Mouse (Mus musculus): ENCODE data around the gene Atp6v1f. TPM values are rescaled to one million over a fixed set of nuclear protein-coding genes. Genes with fewer than 3 reads are reported as not detected.

The Atp6v1f gene
- polyA plus RNA-seq, 1 experiment, result 242 TPM

GRCm38 (mm10) chr6:29428171-29428570 lies 39.3 kb upstream of the Atp6v1f start:
- Histone ChIP-seq H3ac (ENCODE audit: control insufficient read depth, insufficient read length) (no peak overlapping the region), H3K4me2 (ENCODE audit: low read depth) (no peak overlapping the region), H3K4me3 (no peak overlapping the region), H3K27me3 (ENCODE audit: control insufficient read depth, insufficient read depth, insufficient read length) (no peaks in the 10 kb centered on the region), H3K36me3 (ENCODE audit: control insufficient read depth, insufficient read depth) (no peaks in the 10 kb centered on the region), H3K79me2 (ENCODE audit: control insufficient read depth, insufficient read depth) (peaks cover under 1% of the 10 kb centered on the region)
- TF ChIP-seq MYOG (IDR thresholded peaks at IDR 0.05; ENCODE audit: control insufficient read depth in 1 of 3, insufficient read depth in 1 of 3, insufficient read length in 2 of 3, low read depth in 2 of 3) (no peak), SRF (IDR thresholded peaks at IDR 0.05; ENCODE audit: control insufficient read depth, insufficient read length, low read depth) (no peak), MAX (IDR thresholded peaks at IDR 0.05; ENCODE audit: low read depth) (no peak), E2F4 (IDR thresholded peaks at IDR 0.05; ENCODE audit: insufficient read depth) (no peak), MYOD1 (IDR thresholded peaks at IDR 0.05; ENCODE audit: control insufficient read depth in 1 of 3, insufficient read length in 2 of 3, low read depth in 2 of 3) (no peak), USF1 (IDR thresholded peaks at IDR 0.05; ENCODE audit: low read depth) (no peak), POLR2A (IDR thresholded peaks at IDR 0.05; ENCODE audit: insufficient read length, low read depth) (no peak), REST (IDR thresholded peaks at IDR 0.05; ENCODE audit: insufficient read depth, insufficient read length) (no peak), CEBPB (IDR thresholded peaks at IDR 0.05; ENCODE audit: insufficient read depth, poor library complexity, severe bottlenecking) (no peak), POLR2AphosphoS2 (IDR thresholded peaks at IDR 0.05; ENCODE audit: insufficient read length, low read depth) (no peak), TCF12 (IDR thresholded peaks at IDR 0.05; ENCODE audit: insufficient read depth, poor library complexity, severe bottlenecking) (no peak), TCF3 (IDR thresholded peaks at IDR 0.05; ENCODE audit: insufficient read length, low read depth) (no peak)

GRCm38 (mm10) chr6:29430681-29431420 lies 36.7 kb upstream of the Atp6v1f start:
- Histone ChIP-seq H3K79me2 (ENCODE audit: control insufficient read depth, insufficient read depth) (peaks cover 25% of the 10 kb centered on the region), H3K4me3 (peak overlapping the region; percentile 100), H3ac (ENCODE audit: control insufficient read depth, insufficient read length) (no peak overlapping the region), H3K36me3 (ENCODE audit: control insufficient read depth, insufficient read depth) (no peaks in the 10 kb centered on the region), H3K27me3 (ENCODE audit: control insufficient read depth, insufficient read depth, insufficient read length) (no peaks in the 10 kb centered on the region), H3K4me2 (ENCODE audit: low read depth) (peak overlapping the region; percentile 86)
- TF ChIP-seq MYOD1 (IDR thresholded peaks at IDR 0.05; ENCODE audit: control insufficient read depth in 1 of 3, insufficient read length in 2 of 3, low read depth in 2 of 3) (peak in 1 of 3 experiments; percentile 25), SRF (IDR thresholded peaks at IDR 0.05; ENCODE audit: control insufficient read depth, insufficient read length, low read depth) (no peak), POLR2A (IDR thresholded peaks at IDR 0.05; ENCODE audit: insufficient read length, low read depth) (no peak), CEBPB (IDR thresholded peaks at IDR 0.05; ENCODE audit: insufficient read depth, poor library complexity, severe bottlenecking) (peak; percentile 87; the same call in 1 of the 2 replicates), REST (IDR thresholded peaks at IDR 0.05; ENCODE audit: insufficient read depth, insufficient read length) (no peak), MYOG (IDR thresholded peaks at IDR 0.05; ENCODE audit: control insufficient read depth in 1 of 3, insufficient read depth in 1 of 3, insufficient read length in 2 of 3, low read depth in 2 of 3) (peak; percentile 16 to 78 (median 36)), E2F4 (IDR thresholded peaks at IDR 0.05; ENCODE audit: insufficient read depth) (peak; percentile 7), POLR2AphosphoS2 (IDR thresholded peaks at IDR 0.05; ENCODE audit: insufficient read length, low read depth) (peak; percentile 59), MAX (IDR thresholded peaks at IDR 0.05; ENCODE audit: low read depth) (no peak), USF1 (IDR thresholded peaks at IDR 0.05; ENCODE audit: low read depth) (no peak), TCF3 (IDR thresholded peaks at IDR 0.05; ENCODE audit: insufficient read length, low read depth) (no peak), TCF12 (IDR thresholded peaks at IDR 0.05; ENCODE audit: insufficient read depth, poor library complexity, severe bottlenecking) (no peak)

- no peak overlapping the region for H3ac ChIP-seq (ENCODE audit: control insufficient read depth, insufficient read length)
- H3K4me2 ChIP-seq (ENCODE audit: low read depth), result peak overlapping the region; percentile 86
- no peaks in the 10 kb centered on the region for H3K36me3 ChIP-seq (ENCODE audit: control insufficient read depth, insufficient read depth)
- TF ChIP-seq POLR2A (IDR thresholded peaks at IDR 0.05; ENCODE audit: insufficient read length, low read depth) (peak; percentile 19), E2F4 (IDR thresholded peaks at IDR 0.05; ENCODE audit: insufficient read depth) (no peak)
- peak overlapping the region; percentile 100 for H3K4me3 ChIP-seq
- peaks cover 27% of the 10 kb centered on the region for H3K79me2 ChIP-seq (ENCODE audit: control insufficient read depth, insufficient read depth)
- no peaks in the 10 kb centered on the region for H3K27me3 ChIP-seq (ENCODE audit: control insufficient read depth, insufficient read depth, insufficient read length)
Measured at GRCm38 (mm10) chr6:29431473-29431872, 36.0 kb upstream of the Atp6v1f start.

GRCm38 (mm10) chr6:29432156-29432555 lies 35.4 kb upstream of the Atp6v1f start:
- peaks cover 5% of the 10 kb centered on the region for H3K36me3 ChIP-seq (ENCODE audit: control insufficient read depth, insufficient read depth)
- H3K4me3 ChIP-seq, result peak overlapping the region; percentile 100
- H3K79me2 ChIP-seq (ENCODE audit: control insufficient read depth, insufficient read depth), result peaks cover 34% of the 10 kb centered on the region
- peak overlapping the region; percentile 86 for H3K4me2 ChIP-seq (ENCODE audit: low read depth)
- TF ChIP-seq REST (IDR thresholded peaks at IDR 0.05; ENCODE audit: insufficient read depth, insufficient read length) (no peak), USF1 (IDR thresholded peaks at IDR 0.05; ENCODE audit: low read depth) (no peak), MAX (IDR thresholded peaks at IDR 0.05; ENCODE audit: low read depth) (no peak), MYOD1 (IDR thresholded peaks at IDR 0.05; ENCODE audit: control insufficient read depth in 1 of 3, insufficient read length in 2 of 3, low read depth in 2 of 3) (no peak), TCF12 (IDR thresholded peaks at IDR 0.05; ENCODE audit: insufficient read depth, poor library complexity, severe bottlenecking) (no peak), SRF (IDR thresholded peaks at IDR 0.05; ENCODE audit: control insufficient read depth, insufficient read length, low read depth) (no peak), POLR2A (IDR thresholded peaks at IDR 0.05; ENCODE audit: insufficient read length, low read depth) (no peak), TCF3 (IDR thresholded peaks at IDR 0.05; ENCODE audit: insufficient read length, low read depth) (no peak), MYOG (IDR thresholded peaks at IDR 0.05; ENCODE audit: control insufficient read depth in 1 of 3, insufficient read depth in 1 of 3, insufficient read length in 2 of 3, low read depth in 2 of 3) (no peak)
- H3ac ChIP-seq (ENCODE audit: control insufficient read depth, insufficient read length), result no peak overlapping the region
- H3K27me3 ChIP-seq (ENCODE audit: control insufficient read depth, insufficient read depth, insufficient read length), result no peaks in the 10 kb centered on the region

GRCm38 (mm10) chr6:29432676-29433037 lies 34.9 kb upstream of the Atp6v1f start:
- TF ChIP-seq USF1 (IDR thresholded peaks at IDR 0.05; ENCODE audit: low read depth), result no peak
- no peak for TF ChIP-seq TCF3 (IDR thresholded peaks at IDR 0.05; ENCODE audit: insufficient read length, low read depth)
- no peak for TF ChIP-seq MAX (IDR thresholded peaks at IDR 0.05; ENCODE audit: low read depth)
- peak in 1 of 3 experiments; percentile 5 for TF ChIP-seq MYOG (IDR thresholded peaks at IDR 0.05; ENCODE audit: control insufficient read depth in 1 of 3, insufficient read depth in 1 of 3, insufficient read length in 2 of 3, low read depth in 2 of 3)
- peak overlapping the region; percentile 100 for H3K4me3 ChIP-seq
- peaks cover 39% of the 10 kb centered on the region for H3K79me2 ChIP-seq (ENCODE audit: control insufficient read depth, insufficient read depth)
- peak overlapping the region; percentile 49 for H3ac ChIP-seq (ENCODE audit: control insufficient read depth, insufficient read length)
- H3K27me3 ChIP-seq (ENCODE audit: control insufficient read depth, insufficient read depth, insufficient read length), result no peaks in the 10 kb centered on the region
- H3K36me3 ChIP-seq (ENCODE audit: control insufficient read depth, insufficient read depth), result peaks cover 8% of the 10 kb centered on the region
- H3K4me2 ChIP-seq (ENCODE audit: low read depth), result peak overlapping the region; percentile 86
